Mouse (Mus musculus) gastrocnemius, postnatal 10 days (tissue): Measurements from ENCODE around the gene Rbbp5. TPM values are rescaled to one million over a fixed set of nuclear protein-coding genes. Genes with fewer than 3 reads are reported as not detected.

Experiments
- DNase-seq: peaks from one replicate; pipeline ENCODE4 v3.0.0; 2021; ENCODE audit warnings: mixed read lengths
- total RNA-seq, 2 experiments: library from RNA; stranded (reverse); gene quantifications; 2 replicates each; pipeline ENCODE4 v1.2.3; 2021

Rbbp5 gene
- total RNA-seq, 2 experiments from 2014 or later: 19.6 to 20.3 TPM

- no peak for DNase-seq
These were observed 64.1 kb downstream of the Rbbp5 start for GRCm38 (mm10) chr1:132541171-132541823.

GRCm38 (mm10) chr1:132541824-132542599 lies 64.8 kb downstream of the Rbbp5 start:
- no peak for DNase-seq

- no peak for DNase-seq
These were observed 65.7 kb downstream of the Rbbp5 start, which contains the start of gene Cntn2 for GRCm38 (mm10) chr1:132542762-132543306. TSS of gene Cntn2 (minus strand) at chr1:132543256.

GRCm38 (mm10) chr1:132543789-132544188 lies 66.6 kb downstream of the Rbbp5 start:
- DNase-seq: peak; percentile 49

Other genes with a start within 250 kb of the Rbbp5 start
- not detected for gene Gm10188, start 247.6 kb upstream of the Rbbp5 start, total RNA-seq
- gene Klhdc8a, start 178.7 kb upstream of the Rbbp5 start, total RNA-seq: under 1 TPM; 0.45 to 0.52 TPM
- gene Nuak2, start 161.2 kb upstream of the Rbbp5 start, total RNA-seq: 1 to 10 TPM; 2.0 to 2.2 TPM
- 10 to 100 TPM; 24.8 to 30.7 TPM for gene Tmcc2, start 86.1 kb upstream of the Rbbp5 start, total RNA-seq
- gene Dstyk, start 59.8 kb upstream of the Rbbp5 start, total RNA-seq: 10 to 100 TPM; 16.1 to 16.8 TPM
- 1 to 10 TPM; 1.3 to 1.9 TPM for gene Tmem81, start 28.9 kb downstream of the Rbbp5 start, total RNA-seq
- gene Cntn2, start 65.9 kb downstream of the Rbbp5 start, total RNA-seq: under 1 TPM; 0.11 to 0.21 TPM